Mouse (Mus musculus) midbrain, embryonic 14.5 days (tissue): Measurements from ENCODE around the gene Hist1h2ae. TPM values are rescaled to one million over a fixed set of nuclear protein-coding genes. Genes with fewer than 3 reads are reported as not detected.
A peak's percentile ranks its signal among the peaks of the same experiment; 100 is the strongest.
"Not testable (repeated sequence)": the region's sequence is repeated elsewhere in the genome, so short reads cannot be mapped to it uniquely, and the experiment has no call there.

Source experiments
- ATAC-seq: fragments of 200-750 bp; cut with Nextera tagmentation; 2 replicates; pipeline ENCODE4 v1.8.0; 2017; ENCODE audit warnings: moderate number of reproducible peaks, moderate library complexity; ENCODE audit not compliant: low FRiP score, low TSS enrichment
- DNase-seq: peaks from one replicate; pipeline ENCODE4 v3.0.0-alpha.2; 2015
- H3K27ac ChIP-seq: fragments of 300-500 bp; sonication (generic); replicated peaks from 2 replicates; pipeline ENCODE4 v1.5.1; 2014; ENCODE audit warnings: mild to moderate bottlenecking, low read depth, low read length, moderate library complexity
- H3K27me3 ChIP-seq: fragments of 300-500 bp; sonication (generic); 2 replicates; pipeline ENCODE4 v1.6.1; 2014; ENCODE audit warnings: low read length, control low read depth, mixed read lengths; ENCODE audit not compliant: control insufficient read depth, insufficient read depth
- H3K36me3 ChIP-seq: fragments of 300-500 bp; sonication (generic); 2 replicates; pipeline ENCODE4 v1.6.1; 2014; ENCODE audit warnings: low read length, control low read depth; ENCODE audit not compliant: control insufficient read depth, insufficient read depth
- H3K4me1 ChIP-seq: fragments of 300-500 bp; sonication (generic); 2 replicates; pipeline ENCODE4 v1.6.1; 2014; ENCODE audit warnings: mild to moderate bottlenecking, antibody characterized with exemption, low read length, control low read depth; ENCODE audit not compliant: control insufficient read depth, insufficient read depth
- H3K4me2 ChIP-seq: fragments of 300-500 bp; sonication (generic); 2 replicates; pipeline ENCODE4 v1.6.1; 2014; ENCODE audit warnings: mild to moderate bottlenecking, low read length, moderate library complexity
- H3K4me3 ChIP-seq: fragments of 300-500 bp; sonication (generic); replicated peaks from 2 replicates; pipeline ENCODE4 v1.5.1; 2014; ENCODE audit warnings: low read depth, low read length
- H3K9ac ChIP-seq: fragments of 300-500 bp; sonication (generic); replicated peaks from 2 replicates; pipeline ENCODE4 v1.6.1; 2014; ENCODE audit warnings: mild to moderate bottlenecking, low read length, moderate library complexity
- H3K9me3 ChIP-seq: fragments of 300-500 bp; sonication (generic); 2 replicates; pipeline ENCODE4 v1.6.1; 2016; ENCODE audit warnings: low read length, control low read depth, mixed read lengths; ENCODE audit not compliant: control insufficient read depth
- WGBS: fragments of 180-500 bp; shearing (Covaris S2); extraction: QIAGEN DNeasy Blood & Tissue Kit; methylation state at CpG from one replicate; pipeline ENCODE4 v1.1.7; 2014; 5-methylcytosine and 5-hydroxymethylcytosine counted together
- polyA plus RNA-seq: library from polyadenylated mRNA; unstranded; fragments of >200 nt; fragmentation: Nextera tagmentation; extraction: Ambion mirVana; gene quantifications from 2 replicates; pipeline ENCODE4 v1.2.1, GENCODE M21; 2014

Hist1h2ae gene
- polyA plus RNA-seq, 1 experiment from 2014 or later, result 34.0 TPM

- no peaks in the 10 kb centered on the region for H3K9me3 ChIP-seq
- peaks cover 28% of the 10 kb centered on the region for H3K4me1 ChIP-seq
- DNase-seq (no peak), ATAC-seq (no peak)
- no peak overlapping the region for H3K4me3 ChIP-seq
- H3K27ac ChIP-seq, result no peak overlapping the region
- 95% methylated on average over 1 of the region's 1 CpGs for WGBS
- H3K4me2 ChIP-seq, result no peak overlapping the region
- no peaks in the 10 kb centered on the region for H3K36me3 ChIP-seq
- no peaks in the 10 kb centered on the region for H3K27me3 ChIP-seq
- no peak overlapping the region for H3K9ac ChIP-seq
Measured at GRCm38 (mm10) chr13:23577835-23578234, 6.8 kb upstream of the Hist1h2ae start.

DNA sequence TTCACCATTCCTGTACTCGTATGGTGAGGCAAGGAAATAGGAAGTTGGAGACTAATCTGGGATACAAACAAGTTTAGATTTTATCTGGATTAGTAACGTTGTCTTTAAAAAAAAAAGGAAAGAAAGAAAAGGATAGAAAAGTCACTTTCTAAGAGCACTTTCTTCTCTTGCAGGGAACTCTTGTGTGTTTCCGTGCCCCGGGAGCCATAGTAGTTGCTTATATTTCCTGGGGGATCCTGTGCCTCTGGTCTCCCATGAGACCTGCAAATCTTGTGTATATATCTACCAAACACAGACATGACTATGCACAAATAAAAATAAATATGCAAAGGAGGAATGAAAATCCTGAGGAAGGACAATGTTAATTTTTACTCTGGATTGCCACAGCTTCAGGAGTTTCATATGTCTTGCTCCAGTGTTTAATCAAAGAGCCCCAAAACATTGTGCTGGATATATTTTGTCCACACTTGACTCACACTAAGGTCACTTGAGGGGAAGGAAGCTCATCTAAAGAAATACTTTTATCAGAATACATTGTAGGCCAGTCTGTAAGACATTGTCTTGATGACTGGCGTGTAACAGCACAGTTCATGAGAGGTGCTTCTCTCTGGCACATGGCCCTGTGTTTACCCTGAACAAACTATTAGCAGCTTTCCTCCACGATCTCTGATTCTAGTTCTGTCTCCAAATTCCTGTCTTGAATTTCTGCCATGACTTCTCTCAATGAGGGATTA lies 6.1 kb upstream of the Hist1h2ae start:
- H3K27ac ChIP-seq, result no peak overlapping the region
- H3K9ac ChIP-seq, result peak overlapping the region; percentile 30; the same call in 1 of the 2 replicates
- H3K36me3 ChIP-seq, result no peaks in the 10 kb centered on the region

DNA sequence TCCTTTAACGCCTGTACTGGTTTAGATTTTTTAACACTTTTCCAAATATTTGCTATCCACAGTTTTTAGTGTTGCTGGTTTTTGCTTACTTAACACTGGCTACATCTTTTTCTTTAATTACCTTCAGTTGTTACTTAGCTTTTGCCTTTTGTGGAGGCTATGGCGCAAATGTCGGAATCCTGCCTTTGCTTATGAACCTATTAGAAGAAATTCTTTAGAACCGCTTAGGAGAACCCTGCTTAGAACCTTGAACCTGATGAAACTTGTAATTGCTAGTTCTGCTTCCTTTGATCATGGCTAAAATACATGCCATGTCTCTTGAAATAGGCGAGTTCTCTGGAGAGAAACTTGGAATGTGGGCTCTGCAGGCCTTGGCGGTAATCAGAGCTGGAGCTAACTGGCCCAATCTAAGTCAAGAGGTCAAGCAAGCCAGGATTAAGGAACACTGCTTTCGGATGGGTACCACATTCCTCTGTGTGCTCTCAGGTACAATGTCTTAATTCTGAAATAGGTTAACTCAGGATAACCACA lies 5.4 kb upstream of the Hist1h2ae start:
- peaks cover 30% of the 10 kb centered on the region for H3K4me1 ChIP-seq
- 2% methylated on average over 7 of the region's 7 CpGs for WGBS
- H3K27ac ChIP-seq, result peak overlapping the region; percentile 49; the same call in 1 of the 2 replicates
- H3K4me2 ChIP-seq, result peak overlapping the region; percentile 59
- H3K9me3 ChIP-seq, result no peaks in the 10 kb centered on the region
- H3K36me3 ChIP-seq, result no peaks in the 10 kb centered on the region
- peak overlapping the region; percentile 30; the same call in 1 of the 2 replicates for H3K9ac ChIP-seq
- DNase-seq (no peak), ATAC-seq (no peak)
- no peaks in the 10 kb centered on the region for H3K27me3 ChIP-seq
- peak overlapping the region; percentile 36 for H3K4me3 ChIP-seq

More for the DNA sequence above, 6.1 kb upstream of the Hist1h2ae start:
- H3K27me3 ChIP-seq, result no peaks in the 10 kb centered on the region
- DNase-seq, result no peak
- WGBS, result 46% methylated on average over 6 of the region's 6 CpGs
- H3K9me3 ChIP-seq, result no peaks in the 10 kb centered on the region
- H3K4me3 ChIP-seq, result peak overlapping the region; percentile 36; the same call in 1 of the 2 replicates
- ATAC-seq, result no peak
- peak overlapping the region; percentile 59 for H3K4me2 ChIP-seq
- peaks cover 31% of the 10 kb centered on the region for H3K4me1 ChIP-seq

DNA sequence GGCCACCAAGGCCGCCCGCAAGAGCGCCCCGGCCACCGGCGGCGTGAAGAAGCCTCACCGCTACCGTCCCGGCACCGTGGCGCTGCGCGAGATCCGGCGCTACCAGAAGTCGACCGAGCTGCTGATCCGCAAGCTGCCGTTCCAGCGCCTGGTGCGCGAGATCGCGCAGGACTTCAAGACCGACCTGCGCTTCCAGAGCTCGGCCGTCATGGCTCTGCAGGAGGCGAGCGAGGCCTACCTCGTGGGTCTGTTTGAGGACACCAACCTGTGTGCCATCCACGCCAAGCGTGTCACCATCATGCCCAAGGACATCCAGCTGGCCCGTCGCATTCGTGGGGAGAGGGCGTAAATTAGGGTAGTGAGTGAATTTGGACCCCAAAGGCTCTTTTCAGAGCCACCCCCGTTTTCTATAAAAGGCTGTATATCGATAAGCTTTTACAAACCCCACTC lies 4.9 kb upstream of the Hist1h2ae start:
- H3K4me1 ChIP-seq, result peaks cover 30% of the 10 kb centered on the region
- H3K27ac ChIP-seq, result peak overlapping the region; percentile 68
- not testable (repeated sequence) for H3K27me3 ChIP-seq, ATAC-seq, H3K36me3 ChIP-seq, H3K9me3 ChIP-seq, DNase-seq
- peak overlapping the region; percentile 36 for H3K4me3 ChIP-seq
- WGBS, result 0% methylated on average over 10 of the region's 40 CpGs
- peak overlapping the region; percentile 59 for H3K4me2 ChIP-seq
- H3K9ac ChIP-seq, result peak overlapping the region; percentile 30; the same call in 1 of the 2 replicates

DNA sequence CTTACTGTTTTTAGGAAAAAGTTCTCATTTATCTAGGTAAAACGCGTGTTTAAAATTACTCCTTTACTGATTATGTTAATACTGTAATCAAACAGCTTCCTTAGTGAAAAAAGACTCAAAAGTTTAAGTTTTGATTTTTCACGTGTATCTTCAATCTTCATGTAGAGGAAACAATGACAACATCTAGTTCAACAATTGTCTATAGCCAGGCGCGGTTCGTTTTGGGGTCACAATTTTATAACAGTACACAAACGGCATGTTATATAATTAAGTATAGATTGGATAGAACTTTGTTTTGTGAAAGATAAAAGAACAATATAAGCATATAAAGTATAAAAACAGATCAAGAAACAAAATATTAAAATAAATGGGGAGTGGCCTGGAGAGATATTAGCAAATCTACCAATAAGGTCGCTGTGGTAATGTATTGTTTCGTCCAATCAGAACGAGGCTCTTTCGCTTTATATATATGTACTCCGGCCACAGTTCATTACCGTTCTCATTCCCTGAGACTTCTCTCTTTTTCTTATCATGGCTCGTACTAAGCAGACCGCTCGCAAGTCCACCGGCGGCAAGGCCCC lies 4.3 kb upstream of the Hist1h2ae start, which contains the start of gene Hist1h3d:
Hist1h3d (plus strand) TSS at position 493 of the 581 bp plus-strand sequence.
- Histone ChIP-seq H3K27ac (peak within 1 kb of the TSS; percentile 76), H3K4me1 (peaks cover 31% of the 10 kb centered on the region), H3K9ac (peak within 1 kb of the TSS; percentile 30; the same call in 1 of the 2 replicates), H3K4me3 (peak within 1 kb of the TSS; percentile 36), H3K9me3 (no peaks in the 10 kb centered on the region), H3K36me3 (no peaks in the 10 kb centered on the region), H3K4me2 (peak within 1 kb of the TSS; percentile 59), H3K27me3 (no peaks in the 10 kb centered on the region)
- under 1% methylated on average over 18 of the region's 18 CpGs for WGBS
- peak; percentile 72 for ATAC-seq
- DNase-seq, result peak; percentile 88

DNA sequence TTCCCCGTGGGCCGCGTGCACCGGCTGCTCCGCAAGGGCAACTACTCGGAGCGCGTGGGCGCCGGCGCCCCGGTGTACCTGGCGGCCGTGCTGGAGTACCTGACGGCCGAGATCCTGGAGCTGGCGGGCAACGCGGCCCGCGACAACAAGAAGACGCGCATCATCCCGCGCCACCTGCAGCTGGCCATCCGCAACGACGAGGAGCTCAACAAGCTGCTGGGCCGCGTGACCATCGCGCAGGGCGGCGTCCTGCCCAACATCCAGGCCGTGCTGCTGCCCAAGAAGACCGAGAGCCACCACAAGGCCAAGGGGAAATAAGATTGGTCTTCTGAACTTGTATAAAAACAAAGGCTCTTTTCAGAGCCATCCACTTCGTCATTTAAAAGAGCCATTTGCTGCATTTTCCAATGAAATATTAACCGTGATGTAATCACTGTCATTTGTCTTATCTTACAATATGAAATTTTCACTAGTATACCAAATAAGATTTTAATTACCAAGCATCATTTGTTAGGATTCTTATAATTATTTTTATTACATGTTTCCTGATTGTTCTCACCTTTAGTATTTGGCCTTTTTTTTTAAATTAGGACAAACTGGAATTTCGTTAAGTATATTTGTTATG lies 3.6 kb upstream of the Hist1h2ae start:
- H3K9ac ChIP-seq, H3K9me3 ChIP-seq, H3K36me3 ChIP-seq, H3K27me3 ChIP-seq: not testable (repeated sequence)
- ATAC-seq, result 0 out of 2 replicates have a peak, but pooled peaks have one; percentile 0
- Histone ChIP-seq H3K4me2 (peak overlapping the region; percentile 59), H3K4me1 (peaks cover 35% of the 10 kb centered on the region), H3K4me3 (peak overlapping the region; percentile 36), H3K27ac (peak overlapping the region; percentile 76)
- 0% methylated on average over 5 of the region's 39 CpGs for WGBS
- DNase-seq, result peak; percentile 37

- not testable (repeated sequence) for H3K36me3 ChIP-seq, H3K27me3 ChIP-seq, H3K9ac ChIP-seq, H3K9me3 ChIP-seq
- DNase-seq (peak; percentile 98), ATAC-seq (peak; percentile 91)
- under 1% methylated on average over 33 of the region's 42 CpGs for WGBS
- H3K4me1 ChIP-seq, result peaks cover 35% of the 10 kb centered on the region
- H3K27ac ChIP-seq, result peak within 1 kb of the TSS; percentile 76
- peak within 1 kb of the TSS; percentile 36 for H3K4me3 ChIP-seq
- peak within 1 kb of the TSS; percentile 59 for H3K4me2 ChIP-seq
Measured at GRCm38 (mm10) chr13:23573898-23574524, 3.0 kb upstream of the Hist1h2ae start, which contains the start of the genes Hist1h2bf and Hist1h2ad. Gene Hist1h2bf (minus strand): TSS chr13:23574196. Gene Hist1h2ad (plus strand): TSS chr13:23574381.
